Mouse (Mus musculus): Measurements from ENCODE around the gene Pard6b. TPM values are rescaled to one million over a fixed set of nuclear protein-coding genes. Genes with fewer than 3 reads are reported as not detected.
A peak's percentile ranks its signal among the peaks of the same experiment; 100 is the strongest.
"Not testable (repeated sequence)": the region's sequence is repeated elsewhere in the genome, so short reads cannot be mapped to it uniquely, and the experiment has no call there.

Pard6b gene
- total and polyA plus RNA-seq, 3 experiments: 3.9 to 7.6 TPM; not detected in 1

GRCm38 (mm10) chr2:168107901-168108300 is 27.1 kb downstream of the Pard6b start:
- not testable (repeated sequence) for H3K27ac ChIP-seq (ENCODE audit: control insufficient read depth, low read depth, low read length); H3K4me3 ChIP-seq (ENCODE audit: control insufficient read depth in 1 of 2, insufficient read depth in 1 of 2, low read depth in 2 of 2, low read length in 2 of 2); DNase-seq (ENCODE audit: low read depth, low spot score); H3K79me2 ChIP-seq (ENCODE audit: control insufficient read depth, insufficient read depth, low read length, poor library complexity); H3K36me3 ChIP-seq (ENCODE audit: control insufficient read depth in 1 of 2, insufficient read depth in 2 of 2, low read length in 2 of 2); H3K9ac ChIP-seq (ENCODE audit: control insufficient read depth, low read depth, low read length, poor library complexity, severe bottlenecking); H3K9me3 ChIP-seq (replicated peaks; ENCODE audit: insufficient read depth, low read length); H3K27me3 ChIP-seq (ENCODE audit: control insufficient read depth in 1 of 2, insufficient read depth in 2 of 2, low read length in 2 of 2); H3K4me1 ChIP-seq (ENCODE audit: control insufficient read depth in 1 of 2, insufficient read depth in 2 of 2, low read length in 2 of 2)

GRCm38 (mm10) chr2:168111902-168112301 is 31.1 kb downstream of the Pard6b start:
- no peak overlapping the region for H3K27ac ChIP-seq (ENCODE audit: control insufficient read depth, low read depth, low read length)
- peak; percentile 69 for DNase-seq (ENCODE audit: low read depth, low spot score)
- no peak overlapping the region for H3K9ac ChIP-seq (ENCODE audit: control insufficient read depth, low read depth, low read length, poor library complexity, severe bottlenecking)
- H3K4me3 ChIP-seq (ENCODE audit: control insufficient read depth in 1 of 2, insufficient read depth in 1 of 2, low read depth in 2 of 2, low read length in 2 of 2): no peak overlapping the region
- no peaks in the 10 kb centered on the region for H3K9me3 ChIP-seq (replicated peaks; ENCODE audit: insufficient read depth, low read length)
- TF ChIP-seq ELF1 (IDR thresholded peaks at IDR 0.05; ENCODE audit: low read depth, low read length) (no peak), CHD2 (IDR thresholded peaks at IDR 0.05; ENCODE audit: low read length) (no peak), TAL1 (IDR thresholded peaks at IDR 0.05; ENCODE audit: low read length) (no peak), ZMIZ1 (IDR thresholded peaks at IDR 0.05; ENCODE audit: low read depth, low read length) (no peak), ETS1 (IDR thresholded peaks at IDR 0.05; ENCODE audit: low read depth, low read length) (no peak), SIN3A (IDR thresholded peaks at IDR 0.05; ENCODE audit: low read length) (no peak), KAT2A (conservative IDR thresholded peaks at IDR 0.05; ENCODE audit: low read depth, low read length) (no peak), MXI1 (IDR thresholded peaks at IDR 0.05; ENCODE audit: low read depth, low read length) (no peak), POLR2AphosphoS2 (IDR thresholded peaks at IDR 0.05; ENCODE audit: low read length) (no peak), SMC3 (IDR thresholded peaks at IDR 0.05; ENCODE audit: low read depth, low read length) (peak; percentile 76), POLR2AphosphoS5 (IDR thresholded peaks at IDR 0.05; ENCODE audit: borderline replicate concordance, low read depth, low read length) (no peak), MAFK (IDR thresholded peaks at IDR 0.05; ENCODE audit: borderline replicate concordance, low read depth, low read length) (no peak), POLR2A (IDR thresholded peaks at IDR 0.05; ENCODE audit: control insufficient read depth in 1 of 2, insufficient read depth in 1 of 2, low read depth in 1 of 2, low read length in 2 of 2, poor library complexity in 1 of 2) (no peak), RAD21 (IDR thresholded peaks at IDR 0.05; ENCODE audit: low read depth, low read length) (peak; percentile 56), NELFE (IDR thresholded peaks at IDR 0.05; ENCODE audit: low read depth, low read length) (no peak), BHLHE40 (IDR thresholded peaks at IDR 0.05; ENCODE audit: borderline replicate concordance, low read depth, low read length) (no peak), JUND (IDR thresholded peaks at IDR 0.05; ENCODE audit: low read depth, low read length) (no peak), UBTF (IDR thresholded peaks at IDR 0.05; ENCODE audit: borderline replicate concordance, insufficient read depth, low read depth, low read length) (no peak), HCFC1 (IDR thresholded peaks at IDR 0.05; ENCODE audit: low read depth, low read length) (no peak), ZC3H11A (IDR thresholded peaks at IDR 0.05; ENCODE audit: low read depth, low read length) (no peak), MYC (IDR thresholded peaks at IDR 0.05; ENCODE audit: low read depth, low read length) (no peak), CTCF (IDR thresholded peaks at IDR 0.05 in 2 of 3, conservative IDR thresholded peaks at IDR 0.05 in 1 of 3; ENCODE audit: control insufficient read depth in 1 of 3, insufficient read depth in 1 of 3, low read depth in 2 of 3, low read length in 3 of 3, poor library complexity in 1 of 3, severe bottlenecking in 1 of 3) (peak; percentile 80 to 94 (median 88)), TCF12 (IDR thresholded peaks at IDR 0.05; ENCODE audit: low read depth, low read length) (no peak)
- peaks cover 0 to 2% of the 10 kb centered on the region in 2 experiments; a peak in 1 of 4 replicates for H3K36me3 ChIP-seq (ENCODE audit: control insufficient read depth in 1 of 2, insufficient read depth in 2 of 2, low read length in 2 of 2)
- peaks cover 0 to 6% of the 10 kb centered on the region in 2 experiments; a peak in 3 of 4 replicates for H3K4me1 ChIP-seq (ENCODE audit: control insufficient read depth in 1 of 2, insufficient read depth in 2 of 2, low read length in 2 of 2)
- H3K27me3 ChIP-seq (ENCODE audit: control insufficient read depth in 1 of 2, insufficient read depth in 2 of 2, low read length in 2 of 2): no peaks in the 10 kb centered on the region
- no peaks in the 10 kb centered on the region for H3K79me2 ChIP-seq (ENCODE audit: control insufficient read depth, insufficient read depth, low read length, poor library complexity)

Data from MEL (cell line).